Mouse (Mus musculus) common myeloid progenitor, adult 5-6 weeks (primary cell): Measurements from ENCODE around the gene Mgat2. TPM values are rescaled to one million over a fixed set of nuclear protein-coding genes. Genes with fewer than 3 reads are reported as not detected.
"Not testable (repeated sequence)": the region's sequence is repeated elsewhere in the genome, so short reads cannot be mapped to it uniquely, and the experiment has no call there.

Experiments used
- ATAC-seq: replicated peaks from 2 replicates; pipeline ENCODE4 v1.8.0; 2016; ENCODE audit warnings: low read depth, mild to moderate bottlenecking, moderate TSS enrichment, inconsistent platforms; ENCODE audit not compliant: poor library complexity, severe bottlenecking
- total RNA-seq: library from RNA; stranded (forward); fragments of 200-1000, 187-1606 nt; gene quantifications from 2 replicates; pipeline ENCODE4 v1.2.3, GENCODE M21; 2017

The Mgat2 gene
- total RNA-seq = 105 and 110 TPM in 2 replicates

DNA sequence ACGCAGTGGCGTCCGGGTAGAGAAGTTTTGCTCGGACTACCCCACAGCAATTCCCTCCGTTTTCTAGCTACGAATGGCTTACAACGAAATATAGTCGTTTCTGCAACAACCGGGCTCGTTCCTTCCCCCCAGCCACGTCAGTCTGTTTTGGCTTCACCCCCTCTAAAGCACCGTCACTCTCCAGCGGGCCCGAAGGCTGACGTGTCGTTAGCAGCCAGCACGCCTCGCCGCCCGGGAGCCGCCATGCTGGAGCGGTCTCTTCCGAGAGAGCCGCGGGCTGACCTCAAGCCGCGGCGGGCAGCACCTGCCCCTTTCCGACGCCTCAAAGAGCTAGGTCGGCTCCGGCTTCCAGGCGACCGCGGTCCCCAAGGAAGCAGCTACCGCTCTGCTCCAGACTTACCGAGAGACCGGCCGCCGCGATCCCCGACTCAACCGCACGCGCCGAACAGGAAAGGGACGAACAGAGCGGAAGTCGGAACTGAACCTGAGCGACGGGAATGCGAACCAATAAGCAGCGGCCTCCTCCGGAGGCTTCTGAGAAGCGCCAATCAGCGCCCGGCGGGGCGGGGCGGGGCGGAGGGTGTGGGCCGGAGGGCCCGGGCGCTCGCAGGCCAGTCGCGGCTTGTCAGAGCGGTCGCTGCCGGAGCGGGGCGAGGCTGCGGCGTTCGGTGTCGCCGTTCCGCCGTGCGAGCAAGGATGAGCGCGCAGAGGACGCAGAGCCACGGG is at the start of gene Mgat2, which contains the start of gene Rpl36al:
Gene Mgat2, plus strand, starts transcription at position 575 of the 726 bp plus-strand sequence.
Gene Rpl36al, minus strand, starts transcription at position 501 of the 726 bp plus-strand sequence.
- peak; percentile 93 for ATAC-seq

DNA sequence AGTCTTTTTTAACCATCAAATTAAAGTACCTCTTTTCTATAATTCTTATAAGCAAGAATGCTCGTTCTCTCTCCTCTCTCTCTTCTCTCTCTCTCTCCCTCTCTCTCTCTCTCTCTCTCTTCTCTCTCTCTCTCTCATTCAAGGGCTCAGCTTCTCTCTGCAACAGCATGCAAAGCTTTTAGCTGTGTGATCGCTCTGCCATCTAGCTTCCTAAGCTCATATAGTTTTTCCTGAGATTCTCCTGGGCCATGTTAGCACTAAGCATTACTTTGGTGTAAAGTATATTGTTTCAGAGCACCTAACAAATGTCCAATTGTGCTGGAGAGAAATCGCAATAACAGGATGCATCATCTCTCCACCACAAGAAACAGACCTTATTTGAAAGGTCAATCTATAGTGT is 44.8 kb upstream of the Mgat2 start:
- ATAC-seq = no peak

DNA sequence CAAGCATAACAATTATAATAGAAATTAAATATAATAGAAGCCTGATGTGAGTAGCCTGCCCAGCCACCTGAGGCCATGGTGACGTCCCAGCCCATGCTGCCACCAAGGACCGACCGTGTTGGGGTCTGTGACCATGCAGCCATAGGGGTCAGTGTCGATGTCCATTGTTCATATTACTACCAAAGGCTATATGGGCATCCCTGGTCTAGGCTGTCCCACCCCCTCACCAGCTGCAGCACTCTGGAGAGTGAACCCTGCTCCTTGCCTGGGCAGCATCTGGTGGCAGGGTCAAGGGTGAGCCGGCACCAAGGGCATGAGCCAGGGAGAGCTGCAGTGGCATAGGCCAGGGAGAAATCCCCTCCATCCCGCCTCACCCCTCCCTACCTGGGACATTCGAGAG is 44.1 kb upstream of the Mgat2 start:
- ATAC-seq = no peak

DNA sequence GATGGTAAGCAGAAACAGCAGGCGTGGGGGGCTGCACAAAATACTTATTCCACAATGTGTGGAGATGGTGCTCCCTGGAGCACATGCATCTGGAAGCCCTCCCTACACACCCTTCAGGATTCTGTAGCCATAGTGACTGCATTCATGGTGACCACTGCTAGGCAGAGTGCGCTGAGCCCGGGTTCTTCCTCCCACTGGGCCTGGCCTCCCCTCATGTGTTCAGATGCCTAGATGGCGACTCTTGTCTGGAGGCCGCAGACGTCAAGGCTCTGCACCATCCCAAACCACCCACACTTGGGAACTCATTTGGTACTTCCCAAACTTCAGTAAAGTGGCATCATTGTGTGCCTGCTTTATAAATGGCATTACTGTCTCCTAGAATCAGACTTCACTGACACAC is 40.5 kb upstream of the Mgat2 start:
- no peak for ATAC-seq

DNA sequence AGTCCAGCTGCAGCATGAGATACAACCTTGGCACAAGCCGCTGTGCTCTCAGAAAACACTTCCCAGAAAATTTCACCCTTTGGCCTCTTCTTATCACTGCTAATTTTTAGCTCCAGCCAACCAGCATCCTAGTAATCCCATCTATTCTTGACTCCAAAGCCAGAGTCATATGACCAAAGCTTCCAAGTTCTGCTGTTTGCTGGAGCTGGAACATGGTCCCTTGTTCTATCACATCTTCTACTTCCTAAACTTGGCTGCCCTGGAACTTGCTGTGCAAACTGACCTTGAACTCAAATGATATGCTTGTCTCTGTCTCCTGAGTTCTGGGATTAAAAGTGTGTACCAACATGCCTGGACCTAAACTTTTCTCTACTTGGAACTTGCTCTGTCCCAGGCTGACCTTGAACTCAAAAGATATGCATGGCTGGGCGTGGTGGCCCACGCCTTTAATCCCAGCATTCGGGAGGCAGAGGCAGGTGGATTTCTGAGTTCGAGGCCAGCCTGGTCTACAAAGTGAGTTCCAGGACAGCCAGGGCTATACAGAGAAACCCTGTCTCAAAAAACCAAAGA is 36.7 kb upstream of the Mgat2 start:
- ATAC-seq = no peak

DNA sequence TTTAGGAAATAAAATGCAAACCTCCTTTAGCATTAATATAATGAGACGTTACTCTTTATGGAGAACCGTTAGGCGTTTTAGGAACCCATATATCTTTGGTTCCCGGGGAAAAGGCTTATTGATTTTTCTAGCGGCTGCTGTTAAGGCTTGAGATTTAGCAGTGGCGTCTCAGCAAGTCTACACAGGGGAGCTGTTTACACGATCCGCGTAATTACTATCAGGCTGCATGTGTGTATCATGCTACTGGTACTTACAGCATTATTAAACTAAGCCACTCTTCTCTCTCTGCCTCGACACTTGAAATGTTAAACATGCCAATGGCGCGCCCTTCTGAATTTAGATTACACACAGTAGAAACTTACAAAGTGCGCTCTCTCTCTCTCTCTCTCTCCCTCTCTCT is 33.9 kb upstream of the Mgat2 start:
- ATAC-seq = no peak

DNA sequence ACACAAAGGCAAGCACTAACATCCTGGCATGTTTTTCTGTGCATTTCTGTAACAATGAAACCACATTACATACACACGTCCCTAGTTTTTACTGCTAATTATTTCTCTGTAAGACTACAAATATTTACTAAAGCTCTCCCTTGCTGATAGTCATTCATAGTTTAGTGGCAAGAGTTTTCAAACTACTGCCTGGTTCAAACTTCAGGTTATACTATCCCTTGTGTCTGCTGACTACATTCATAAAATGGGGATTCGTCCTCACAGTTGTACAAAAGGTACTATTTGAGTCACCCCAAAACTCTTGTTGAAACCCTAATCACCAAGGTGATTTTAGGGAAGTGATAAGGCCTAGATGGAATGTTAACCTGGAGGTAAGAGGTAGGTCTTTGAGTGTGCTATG is 28.0 kb upstream of the Mgat2 start:
- no peak for ATAC-seq

DNA sequence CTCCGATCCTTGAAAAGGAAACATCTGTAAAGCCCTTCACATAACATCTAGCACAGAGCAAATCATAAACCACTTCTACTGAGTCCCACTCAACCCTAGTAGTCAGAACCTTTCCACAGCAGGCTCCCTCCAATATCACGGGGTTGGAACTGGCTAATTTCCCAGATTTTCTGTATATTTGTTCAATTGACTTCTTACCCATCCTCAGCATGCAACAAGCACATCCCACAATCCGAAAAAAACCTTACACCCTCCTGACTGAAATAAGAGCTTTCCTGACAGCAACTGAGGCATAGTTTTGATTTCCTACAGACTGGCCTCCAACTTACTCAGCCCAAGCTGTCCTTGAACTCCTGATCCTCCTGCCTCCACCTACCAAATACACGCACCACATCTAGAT is 27.5 kb upstream of the Mgat2 start:
- no peak for ATAC-seq

DNA sequence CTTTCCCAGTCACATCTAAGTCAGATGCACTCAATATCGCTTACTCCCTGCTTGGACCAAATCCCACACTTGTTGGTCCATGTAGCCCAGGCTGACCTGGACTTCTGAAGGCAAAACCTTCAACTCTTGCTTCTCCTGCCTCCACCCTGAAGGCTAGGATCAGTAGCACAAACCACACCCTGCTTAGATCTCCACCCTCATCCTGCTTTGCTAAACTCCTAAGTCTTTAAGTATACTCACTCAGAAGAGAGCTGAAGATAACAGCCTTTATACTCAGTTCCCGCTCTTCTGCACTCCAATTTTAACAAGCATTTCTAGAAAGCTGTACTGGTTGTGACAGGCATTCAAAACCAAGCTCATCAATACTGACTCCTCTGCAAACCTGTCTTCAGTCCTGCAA is 26.9 kb upstream of the Mgat2 start:
- ATAC-seq = no peak

DNA sequence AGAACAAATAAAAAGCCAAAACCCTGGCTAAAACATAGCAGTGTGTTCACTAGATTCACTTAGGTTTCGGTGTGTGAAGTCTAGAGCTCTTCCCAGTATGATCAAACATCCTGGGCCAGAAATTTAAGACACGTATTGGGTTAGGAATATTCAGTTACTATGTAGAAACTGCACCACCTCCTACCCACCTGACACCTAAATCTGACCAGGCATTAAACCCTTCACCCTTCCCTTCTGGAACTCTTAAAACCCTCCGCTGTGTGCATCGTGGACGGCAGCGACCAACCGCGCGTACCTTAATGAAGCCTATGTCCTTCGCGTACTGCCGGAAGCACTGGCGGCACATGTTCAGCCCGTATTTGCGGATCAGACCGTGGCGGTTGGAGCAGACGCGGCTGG is 25.6 kb upstream of the Mgat2 start:
- ATAC-seq = no peak

DNA sequence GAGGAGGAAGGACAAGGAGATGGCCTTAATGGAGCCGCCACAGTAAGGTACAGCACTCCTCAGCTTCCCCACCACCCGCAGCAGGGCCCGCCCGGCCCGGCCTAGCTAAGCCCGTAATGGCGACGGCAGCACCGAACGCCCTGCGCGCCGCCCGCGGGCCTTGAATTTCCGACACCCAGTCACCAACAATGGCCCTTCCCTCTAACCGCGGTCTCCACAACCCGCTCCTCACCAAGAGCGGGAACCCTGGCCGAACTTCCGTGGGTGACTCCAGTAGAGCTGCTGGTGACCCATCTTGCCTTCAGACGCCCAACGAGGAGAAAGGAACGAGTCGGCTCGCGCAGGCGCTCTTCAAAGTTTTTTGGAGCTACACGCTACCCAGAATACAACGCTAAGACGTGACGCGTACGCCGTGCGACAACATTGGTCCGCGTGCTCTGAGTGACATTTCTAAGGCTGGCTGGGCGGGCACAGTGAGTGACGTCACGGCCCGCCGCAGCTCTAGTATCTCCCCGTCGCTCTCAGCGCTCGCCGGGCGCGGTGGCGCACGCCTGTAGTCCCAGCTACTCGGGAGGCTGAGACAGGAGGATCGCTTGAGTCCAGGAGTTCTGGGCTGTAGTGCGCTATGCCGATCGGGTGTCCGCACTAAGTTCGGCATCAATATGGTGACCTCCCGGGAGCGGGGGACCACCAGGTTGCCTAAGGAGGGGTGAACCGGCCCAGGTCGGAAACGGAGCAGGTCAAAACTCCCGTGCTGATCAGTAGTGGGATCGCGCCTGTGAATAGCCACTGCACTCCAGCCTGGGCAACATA is 25.0 kb upstream of the Mgat2 start, which contains the start of gene Rps29:
Gene Rps29, minus strand, starts transcription at position 422 of the 813 bp plus-strand sequence.
- peak; percentile 91 for ATAC-seq

DNA sequence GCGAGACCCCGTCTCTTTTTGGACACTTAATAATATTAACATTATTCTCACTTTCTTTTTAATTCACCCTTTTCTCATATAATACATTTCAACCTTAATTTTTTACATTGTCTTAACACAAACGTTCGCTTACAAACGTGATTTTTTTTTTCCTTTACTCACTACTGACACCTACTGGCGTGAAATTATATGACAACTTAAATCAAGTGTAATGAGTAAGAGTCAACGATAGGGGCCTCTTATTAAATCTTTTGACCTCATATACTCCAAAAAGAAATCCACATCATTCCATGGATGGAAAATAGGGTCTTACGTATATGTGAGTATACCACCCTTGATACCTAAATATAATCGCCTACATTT is 24.4 kb upstream of the Mgat2 start:
- peak; percentile 52 for ATAC-seq

DNA sequence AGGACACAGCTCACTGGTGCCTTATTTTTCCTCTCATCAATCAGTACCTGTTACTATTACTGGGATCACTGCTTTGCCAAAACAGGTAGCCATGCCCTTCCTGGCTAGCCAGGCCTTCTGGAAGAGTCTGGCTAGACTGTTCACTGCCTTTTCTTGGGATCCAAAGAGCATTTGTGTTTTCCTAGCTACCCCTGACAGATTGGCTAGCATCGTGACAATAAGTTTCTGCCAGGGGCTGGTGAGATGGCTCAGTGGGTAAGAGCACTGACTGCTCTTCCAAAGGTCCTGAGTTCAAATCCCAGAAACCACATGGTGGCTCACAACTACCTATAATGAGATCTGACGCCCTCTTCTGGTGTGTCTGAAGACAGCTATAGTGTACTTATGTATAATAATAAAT is 23.3 kb upstream of the Mgat2 start:
- not testable (repeated sequence) for ATAC-seq

DNA sequence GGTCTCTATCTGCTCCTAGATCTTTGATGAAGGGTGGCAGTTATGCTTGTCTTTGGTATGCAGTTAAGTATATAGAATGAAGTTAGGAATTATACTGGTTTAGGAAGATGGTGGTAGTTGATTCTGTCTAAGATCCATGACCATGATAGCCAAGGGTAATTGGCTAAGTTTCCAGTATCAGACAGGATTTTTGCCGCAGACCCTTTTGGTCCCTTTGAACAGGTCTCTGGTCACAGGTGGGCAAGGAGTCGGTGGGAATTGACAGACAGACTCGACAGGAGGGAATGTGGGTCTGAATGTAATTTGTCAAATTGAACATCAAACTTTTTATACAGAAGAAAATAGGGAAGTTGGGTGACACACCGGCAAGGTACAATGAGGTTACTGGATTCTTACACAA is 20.4 kb upstream of the Mgat2 start:
- ATAC-seq = not testable (repeated sequence)

DNA sequence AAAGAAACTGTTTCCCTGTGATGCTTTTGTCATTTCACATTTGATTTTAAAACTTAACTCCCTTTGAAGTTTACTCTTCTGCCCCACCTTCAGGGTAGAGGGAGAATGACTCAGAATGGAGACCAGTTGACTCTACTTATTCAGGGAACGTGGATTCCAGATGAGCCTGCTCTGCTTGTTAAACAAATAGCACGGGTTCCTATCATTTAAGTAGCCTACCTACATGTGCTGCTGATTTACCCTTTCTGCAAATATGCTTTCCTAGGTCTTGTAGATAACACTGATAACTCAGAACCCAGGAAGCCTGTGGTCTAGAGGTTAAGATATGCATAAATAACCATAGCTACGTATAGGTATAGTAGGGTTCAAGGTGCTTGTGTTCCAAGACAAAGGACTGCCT is 19.1 kb upstream of the Mgat2 start:
- ATAC-seq = no peak

DNA sequence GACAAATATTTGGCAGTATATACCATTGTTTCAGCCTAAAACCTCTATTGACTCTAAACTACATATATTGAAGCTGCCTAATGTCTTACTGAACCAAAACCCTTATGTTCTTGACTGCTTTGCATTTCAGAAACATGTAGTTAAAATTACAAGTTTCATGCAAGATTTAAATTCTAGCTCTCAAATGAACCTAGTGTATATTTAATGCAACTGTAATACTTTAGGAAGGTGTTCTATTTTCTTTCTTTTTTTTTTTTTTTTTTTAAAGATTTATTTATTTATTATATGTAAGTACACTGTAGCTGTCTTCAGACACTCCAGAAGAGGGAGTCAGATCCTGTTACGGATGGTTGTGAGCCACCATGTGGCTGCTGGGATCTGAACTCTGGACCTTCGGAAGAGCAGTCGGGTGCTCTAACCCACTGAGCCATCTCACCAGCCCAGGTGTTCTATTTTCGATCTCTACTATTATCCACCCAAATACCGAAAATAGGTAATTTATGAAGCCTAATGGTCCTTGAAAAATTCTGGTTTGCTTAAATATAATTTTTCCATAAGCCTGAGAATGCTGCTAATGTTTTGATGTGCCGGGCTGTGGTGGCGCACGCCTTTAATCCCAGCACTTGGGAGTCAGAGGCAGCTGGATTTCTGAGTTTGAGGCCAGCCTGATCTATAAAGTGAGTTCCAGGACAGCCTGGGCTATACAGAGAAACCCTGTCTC is 16.9 kb upstream of the Mgat2 start:
- not testable (repeated sequence) for ATAC-seq

DNA sequence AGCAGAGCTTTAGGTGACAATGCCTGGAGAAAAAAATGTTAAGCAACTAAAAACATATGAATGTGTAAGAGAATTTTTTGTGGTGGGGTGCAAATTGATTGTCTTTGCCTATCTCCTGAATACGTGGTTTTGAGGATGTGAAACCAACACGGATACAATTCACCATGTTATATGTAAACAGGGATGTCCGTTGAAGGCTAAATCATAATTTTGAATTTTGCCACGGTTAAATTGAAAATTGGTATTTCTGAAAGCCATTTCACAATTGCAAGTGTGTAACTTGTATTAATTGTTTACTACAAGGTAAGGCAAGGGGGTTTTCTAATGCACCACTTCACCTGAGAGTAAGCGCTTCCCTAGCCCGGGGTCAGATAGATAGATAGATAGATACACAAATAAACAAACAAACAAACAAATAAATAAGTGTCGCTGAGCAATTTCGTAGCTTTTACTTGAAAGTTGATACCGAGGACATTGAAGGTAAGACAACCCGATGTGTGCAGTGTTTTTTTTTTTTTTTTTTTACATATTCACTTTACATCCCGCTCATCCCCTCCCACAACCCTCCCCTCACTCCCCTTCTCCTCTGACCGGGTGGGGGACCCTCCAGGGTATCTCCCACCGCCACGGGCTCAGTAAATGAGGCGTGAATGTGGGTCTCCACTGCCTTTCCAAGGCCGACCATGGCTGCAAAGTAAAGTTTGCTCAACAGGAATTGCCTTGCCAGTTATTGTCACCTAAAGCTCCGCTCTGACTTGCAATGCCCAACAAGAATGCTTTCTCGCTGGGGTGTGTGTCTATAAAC is 16.1 kb upstream of the Mgat2 start:
- ATAC-seq = peak; percentile 11

DNA sequence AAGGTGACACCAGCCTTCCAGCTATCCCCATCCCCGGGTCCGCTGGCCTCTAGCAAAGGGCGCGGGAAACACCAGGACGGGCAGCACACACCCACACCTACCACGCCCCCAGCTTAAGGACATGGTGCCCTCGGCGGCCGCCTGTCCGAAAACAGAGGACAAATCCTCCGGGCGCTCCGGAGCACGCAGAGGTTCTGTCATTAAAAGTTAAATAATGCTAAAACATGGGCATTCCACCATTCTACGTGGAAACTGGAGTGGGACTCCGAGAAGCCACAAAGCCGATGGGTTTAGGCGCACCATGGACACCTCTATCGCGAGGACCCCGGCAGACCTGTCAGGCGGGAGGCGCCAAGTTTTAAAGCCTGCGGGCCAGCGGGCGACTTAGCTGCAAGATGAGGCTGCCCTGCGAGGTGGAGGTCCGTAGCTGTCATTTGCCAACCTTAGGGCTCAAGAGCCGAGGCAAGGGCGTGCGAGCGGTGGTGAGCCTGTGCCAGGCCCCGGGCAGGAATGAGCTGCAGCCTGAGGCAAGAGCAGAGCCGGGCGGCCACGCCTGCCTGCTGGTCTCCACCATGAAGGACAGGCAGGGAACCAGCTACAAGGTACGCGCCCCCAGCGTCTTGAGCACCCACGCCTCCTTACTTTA is 15.4 kb upstream of the Mgat2 start, which contains the start of gene Lrr1:
Gene Lrr1, plus strand, starts transcription at position 354 of the 646 bp plus-strand sequence.
- peak; percentile 91 for ATAC-seq

DNA sequence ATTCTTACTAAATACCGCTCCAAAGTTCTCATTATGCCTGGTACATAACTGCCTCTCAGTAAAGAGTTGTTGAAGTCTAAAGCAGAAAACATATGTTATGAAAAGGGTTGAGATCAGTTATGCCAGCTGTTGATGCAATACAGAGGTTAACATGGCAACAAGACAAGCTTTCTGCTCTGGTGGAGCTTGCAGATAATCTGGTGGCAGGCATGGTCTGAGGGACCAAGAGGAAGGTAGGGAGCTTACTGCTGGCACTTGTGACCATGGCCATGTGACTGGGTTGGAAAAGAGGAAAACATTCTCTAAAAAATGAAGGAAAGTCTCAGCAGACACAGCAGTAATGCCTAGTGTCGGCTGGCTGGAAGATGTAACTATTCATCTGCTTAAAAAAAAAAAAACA is 12.7 kb upstream of the Mgat2 start:
- no peak for ATAC-seq
